Mouse (Mus musculus) c-Kit-positive CD71-positive TER-119-negative erythroid progenitor cells, embryonic 14.5 days (primary cell): ENCODE results near the gene Nova2.

ENCODE experiments used
- DNase-seq: peaks from one replicate; pipeline ENCODE4 v3.0.0-alpha.2; 2013; ENCODE audit warnings: low read depth

Gene Nova2

DNA sequence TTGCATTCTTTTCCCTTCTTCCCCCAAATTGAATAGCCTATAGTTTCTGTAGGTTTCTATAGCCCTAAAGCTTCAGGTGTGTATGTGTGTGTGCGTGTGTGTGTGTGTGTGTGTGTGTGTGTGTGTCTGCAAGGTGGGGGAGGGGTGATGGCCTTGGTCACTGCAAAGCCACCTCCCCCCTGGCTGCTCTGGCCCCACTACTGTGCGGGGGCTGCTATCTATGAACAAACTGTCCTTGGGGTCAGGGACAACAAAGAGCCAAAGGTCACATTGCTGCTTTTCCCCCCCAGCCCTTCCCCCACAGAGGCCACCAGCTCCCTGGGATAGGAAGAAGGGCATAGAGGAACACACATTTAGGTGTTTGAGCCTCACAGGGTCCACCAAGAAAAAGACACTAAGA lies 87.2 kb downstream of the Nova2 start:
- no peak for DNase-seq

DNA sequence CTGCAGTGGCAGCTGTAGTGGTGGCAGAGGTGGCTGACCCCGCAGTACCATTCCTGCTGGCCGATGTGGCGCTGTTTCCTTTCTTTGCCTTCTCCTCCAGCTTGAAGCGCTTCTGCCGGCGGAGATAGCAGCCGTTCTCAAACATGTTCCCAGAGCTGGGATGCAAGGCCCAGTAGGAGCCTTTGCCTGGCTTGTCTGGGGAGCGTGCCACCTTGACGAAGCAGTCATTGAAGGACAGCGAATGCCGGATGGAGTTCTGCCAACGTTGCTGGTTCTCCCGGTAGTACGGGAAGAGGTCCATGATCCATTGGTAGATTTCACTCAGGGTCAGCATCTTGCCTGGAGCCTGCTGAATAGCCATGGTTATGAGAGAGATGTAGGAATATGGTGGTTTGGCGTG lies 88.8 kb downstream of the Nova2 start:
- DNase-seq, result no peak
